Mouse (Mus musculus) liver, embryonic 14.5 days (tissue): ENCODE measurements around the gene Socs5.

Source experiments
- CTCF ChIP-seq: IDR thresholded peaks from 2 replicates; pipeline ENCODE4 v1.5.1; 2016; ENCODE audit warnings: antibody characterized with exemption, low read depth, control low read depth
- EP300 ChIP-seq: IDR thresholded peaks from 2 replicates; pipeline ENCODE4 v1.6.1; 2016; ENCODE audit warnings: antibody characterized with exemption, low read depth

DNA sequence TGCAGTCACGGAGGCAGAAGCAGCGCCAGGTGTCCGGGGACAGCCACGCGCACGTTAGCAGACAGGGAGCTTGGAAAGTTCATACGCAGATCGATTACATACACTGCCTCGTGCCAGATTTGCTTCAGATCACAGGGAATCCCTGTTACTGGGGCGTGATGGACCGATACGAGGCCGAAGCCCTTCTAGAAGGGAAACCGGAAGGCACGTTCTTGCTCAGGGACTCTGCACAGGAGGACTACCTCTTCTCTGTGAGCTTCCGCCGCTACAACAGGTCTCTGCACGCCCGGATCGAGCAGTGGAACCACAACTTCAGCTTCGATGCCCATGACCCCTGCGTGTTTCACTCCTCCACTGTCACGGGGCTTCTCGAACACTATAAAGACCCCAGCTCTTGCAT is 27.2 kb downstream of the Socs5 start:
- TF ChIP-seq CTCF (no peak), EP300 (no peak)
